In genomic region chr10:8873631-8874370, GRCm38 (mm10) we compare ENCODE assay signal across 11 mouse cellular contexts. TPM values are rescaled to one million over a fixed set of nuclear protein-coding genes. Genes with fewer than 3 reads are reported as not detected.
DNase-seq lines count a peak whose midpoint lies in the region; ATAC-seq and TF ChIP-seq lines count a peak whose summit lies in the region.
"Had no signal": no experiment of that assay in that cellular context is flagged by ENCODE, and none has a peak within 500 bp of the region (broad histone marks: within the 10 kb centered on the region; RNA-seq: fewer than 3 reads in every experiment).

No protein-coding gene starts in this region.

- H3K4me1 ChIP-seq in liver, adult 2 months (ENCODE audit: control insufficient read depth, insufficient read depth, low read length): peaks cover 26% of the 10 kb centered on the region
- H3K4me1 ChIP-seq in liver, embryonic 12.5 days: peaks cover under 1% of the 10 kb centered on the region; the same call in 1 of the 2 replicates
- H3K4me1 ChIP-seq in midbrain, embryonic 16.5 days (ENCODE audit: control insufficient read depth, insufficient read depth, low read length): no peaks in the 10 kb centered on the region
- H3K4me1 ChIP-seq: liver, embryonic 13.5 days had no signal

- WGBS in liver, adult 2 months: 11% methylated on average over 7 of the region's 7 CpGs
- 60% methylated on average over 7 of the region's 7 CpGs for WGBS in liver, embryonic 12.5 days (ENCODE audit: insufficient replicate concordance)
- 86% methylated on average over 7 of the region's 7 CpGs for WGBS in midbrain, embryonic 16.5 days

- peaks cover under 1% of the 10 kb centered on the region; the same call in 1 of the 2 replicates for H3K36me3 ChIP-seq in liver, adult 2 months (ENCODE audit: control insufficient read depth, insufficient read depth, low read length)
- no peaks in the 10 kb centered on the region for H3K36me3 ChIP-seq in liver, embryonic 12.5 days
- H3K36me3 ChIP-seq in midbrain, embryonic 16.5 days (ENCODE audit: control insufficient read depth, insufficient read depth, low read length): no peaks in the 10 kb centered on the region
- H3K36me3 ChIP-seq: liver, embryonic 13.5 days had no signal

- no peak for TF ChIP-seq POLR2A in liver, adult 2 months (IDR thresholded peaks at IDR 0.05; ENCODE audit: extremely low read depth, insufficient read depth, low read length)

- no peaks in the 10 kb centered on the region for H3K27me3 ChIP-seq in liver, adult 2 months (ENCODE audit: control insufficient read depth, insufficient read depth, low read length)
- no peaks in the 10 kb centered on the region for H3K27me3 ChIP-seq in liver, embryonic 12.5 days (replicated peaks)
- H3K27me3 ChIP-seq in midbrain, embryonic 16.5 days (ENCODE audit: control insufficient read depth, insufficient read depth, low read depth, low read length): no peaks in the 10 kb centered on the region
- H3K27me3 ChIP-seq: liver, embryonic 13.5 days had no signal

- peak overlapping the region; percentile 43 for H3K27ac ChIP-seq in liver, adult 2 months (replicated peaks; ENCODE audit: insufficient read depth, low read depth, low read length)
- H3K27ac ChIP-seq in liver, embryonic 12.5 days: no peak overlapping the region
- H3K27ac ChIP-seq in midbrain, embryonic 16.5 days (ENCODE audit: low read length): no peak overlapping the region
- H3K27ac ChIP-seq: liver, embryonic 13.5 days had no signal

- no peak for ATAC-seq in liver, embryonic 12.5 days
- no peak for ATAC-seq in midbrain, embryonic 16.5 days
- ATAC-seq: activated CD4-positive, CD25-positive, alpha-beta regulatory T cell, adult 4 months; intestine, embryonic 16.5 days had no signal

- DNase-seq in frontal cortex, adult 2 months (ENCODE audit: extremely low spot score in 1 of 2, low spot score in 1 of 2): peak; percentile 13 to 53
- DNase-seq in frontal cortex, postnatal 14 days (ENCODE audit: low spot score in 2 of 2): no peak
- DNase-seq in liver, adult 2 months (ENCODE audit: extremely low read depth, low read depth, low spot score): peak; percentile 100
- DNase-seq in gonadal fat pad, adult 2 months (ENCODE audit: low read depth): peak; percentile 100
- DNase-seq in lung, postnatal 36 days: peak; percentile 73
- no peak for DNase-seq in ovary, postnatal 36 days (ENCODE audit: low spot score)
- DNase-seq: liver, embryonic 13.5 days had no signal

- H3K4me2 ChIP-seq in liver, embryonic 12.5 days: no peak overlapping the region
- H3K4me2 ChIP-seq in midbrain, embryonic 16.5 days (ENCODE audit: low read length): no peak overlapping the region
- H3K4me2 ChIP-seq: liver, embryonic 13.5 days had no signal

- peak overlapping the region; percentile 3; the same call in 1 of the 2 replicates for H3K4me3 ChIP-seq in liver, adult 2 months (ENCODE audit: insufficient read depth, low read depth, low read length)
- H3K4me3 ChIP-seq in liver, embryonic 12.5 days: no peak overlapping the region
- H3K4me3 ChIP-seq in midbrain, embryonic 16.5 days (ENCODE audit: low read depth, low read length): no peak overlapping the region
- H3K4me3 ChIP-seq: liver, embryonic 13.5 days had no signal

- peak overlapping the region; percentile 50 for H3K9ac ChIP-seq in liver, adult 2 months (ENCODE audit: low read depth, low read length)
- H3K9ac ChIP-seq in liver, embryonic 12.5 days: no peak overlapping the region
- no peak overlapping the region for H3K9ac ChIP-seq in midbrain, embryonic 16.5 days (ENCODE audit: low read depth, low read length)
- H3K9ac ChIP-seq: liver, embryonic 13.5 days had no signal

- no peak for TF ChIP-seq CTCF in liver, adult 2 months (IDR thresholded peaks at IDR 0.05; ENCODE audit: low read depth, low read length)

- peaks cover 56% of the 10 kb centered on the region for H3K79me2 ChIP-seq in liver, adult 2 months (ENCODE audit: control insufficient read depth, insufficient read depth, low read length)

- no peaks in the 10 kb centered on the region for H3K9me3 ChIP-seq in liver, embryonic 12.5 days (replicated peaks)
- H3K9me3 ChIP-seq in midbrain, embryonic 16.5 days (replicated peaks; ENCODE audit: control insufficient read depth, low read length, poor library complexity, severe bottlenecking): no peaks in the 10 kb centered on the region
- H3K9me3 ChIP-seq: liver, embryonic 13.5 days had no signal

RNA-seq across cellular contexts. Expression of gene Sash1, which starts 12.1 kb away (rescaled TPM):
- 34.4 and 35.6 TPM in 2 replicates for polyA plus RNA-seq in frontal cortex, adult 2 months (2012; rRNA removed)
- 21.1 and 27.3 TPM in 2 replicates for total RNA-seq in liver, adult 2 months (2014; rRNA removed)
- polyA plus RNA-seq in liver, adult 2 months (2012; rRNA removed): 6.9 and 9.6 TPM in 2 replicates
- polyA plus RNA-seq in liver, embryonic 12.5 days (2016; fragmentation: Nextera tagmentation; extraction: Ambion mirVana): 1.1 and 1.2 TPM in 2 replicates
- 19.3 and 21.4 TPM in 2 replicates for polyA plus RNA-seq in gonadal fat pad, adult 2 months (2012; rRNA removed)
- polyA plus RNA-seq in midbrain, embryonic 16.5 days (2015; fragmentation: Nextera tagmentation; extraction: Ambion mirVana): 2.2 and 2.7 TPM in 2 replicates

Comparison
In these comparisons a context has a peak if more than half of its experiments do, and no peak if none do; other contexts are left out.
1. DNase-seq: peak in frontal cortex, adult 2 months (2 of 2), liver, adult 2 months (single experiment), gonadal fat pad, adult 2 months (single experiment) and lung, postnatal 36 days (single experiment); none in frontal cortex, postnatal 14 days (0 of 2) and ovary, postnatal 36 days (single experiment).